Mouse (Mus musculus) neural tube, embryonic 10.5 days (tissue): Measurements from ENCODE around the gene Smarcc1.
"Not testable (repeated sequence)": the region's sequence is repeated elsewhere in the genome, so short reads cannot be mapped to it uniquely, and the experiment has no call there.

Experiments
- DNase-seq: peaks from one replicate; pipeline ENCODE4 v3.0.0-alpha.2; 2017; ENCODE audit warnings: low spot score; ENCODE audit errors: extremely low spot score

The Smarcc1 gene

GRCm38 (mm10) chr9:110116977-110117778 lies at the start of gene Smarcc1:
Gene Smarcc1, plus strand, starts transcription at chr9:110117708.
- DNase-seq, result peak; percentile 97

GRCm38 (mm10) chr9:110068745-110069144 lies 48.8 kb upstream of the Smarcc1 start:
- no peak for DNase-seq

GRCm38 (mm10) chr9:110070358-110070757 lies 47.1 kb upstream of the Smarcc1 start:
- DNase-seq, result no peak

GRCm38 (mm10) chr9:110071011-110071410 lies 46.5 kb upstream of the Smarcc1 start:
- DNase-seq, result no peak

- peak; percentile 79 for DNase-seq
These were observed 45.7 kb upstream of the Smarcc1 start for GRCm38 (mm10) chr9:110071843-110072242.

GRCm38 (mm10) chr9:110076468-110076867 lies 41.0 kb upstream of the Smarcc1 start:
- DNase-seq, result not testable (repeated sequence)

- no peak for DNase-seq
These were observed 36.4 kb upstream of the Smarcc1 start for GRCm38 (mm10) chr9:110081066-110081465.

- no peak for DNase-seq
These were observed 33.1 kb upstream of the Smarcc1 start for GRCm38 (mm10) chr9:110084201-110084964.

- no peak for DNase-seq
These were observed 31.8 kb upstream of the Smarcc1 start for GRCm38 (mm10) chr9:110085693-110086092.

GRCm38 (mm10) chr9:110093303-110093702 lies 24.2 kb upstream of the Smarcc1 start:
- DNase-seq, result no peak

GRCm38 (mm10) chr9:110094761-110095160 lies 22.7 kb upstream of the Smarcc1 start:
- no peak for DNase-seq

- no peak for DNase-seq
These were observed 19.7 kb upstream of the Smarcc1 start for GRCm38 (mm10) chr9:110097791-110098190.

- peak; percentile 94 for DNase-seq
These were observed 16.6 kb upstream of the Smarcc1 start for GRCm38 (mm10) chr9:110100627-110101600.

- DNase-seq, result no peak
These were observed 1.0 kb upstream of the Smarcc1 start for GRCm38 (mm10) chr9:110116353-110116976.

GRCm38 (mm10) chr9:110117779-110118139 lies 251 bp downstream of the Smarcc1 start, which contains the start of gene Dhx30:
Gene Dhx30, minus strand, starts transcription at chr9:110117830.
- DNase-seq, result no peak

GRCm38 (mm10) chr9:110118249-110118648 lies 741 bp downstream of the Smarcc1 start:
- no peak for DNase-seq

- DNase-seq, result no peak
These were observed 3.9 kb downstream of the Smarcc1 start for GRCm38 (mm10) chr9:110121424-110121823.

- DNase-seq, result no peak
These were observed 5.8 kb downstream of the Smarcc1 start for GRCm38 (mm10) chr9:110123322-110123721.

GRCm38 (mm10) chr9:110124008-110124540 lies 6.6 kb downstream of the Smarcc1 start:
- not testable (repeated sequence) for DNase-seq

- DNase-seq, result no peak
These were observed 13.5 kb downstream of the Smarcc1 start for GRCm38 (mm10) chr9:110130896-110131524.
